Mouse (Mus musculus) heart, adult 2 months (tissue): Measurements from ENCODE around the gene Hexim1. TPM values are rescaled to one million over a fixed set of nuclear protein-coding genes. Genes with fewer than 3 reads are reported as not detected.
A peak's percentile ranks its signal among the peaks of the same experiment; 100 is the strongest.

Experiments used
- DNase-seq, 2 experiments: peaks; one replicate each; pipeline ENCODE4 v3.0.0; 2021
- H3K27ac ChIP-seq: fragments of 200-600 bp; 2 replicates; pipeline ENCODE4 v1.8.1; 2022
- H3K27me3 ChIP-seq: fragments of 200-500 bp; 2 replicates; pipeline ENCODE4 v1.6.1; 2012; ENCODE audit warnings: mild to moderate bottlenecking, low read length, inconsistent platforms, mixed read lengths; ENCODE audit not compliant: control insufficient read depth, insufficient read depth
- H3K36me3 ChIP-seq: fragments of 200-500 bp; 2 replicates; pipeline ENCODE4 v1.6.1; 2012; ENCODE audit warnings: low read length, inconsistent platforms; ENCODE audit not compliant: control insufficient read depth, insufficient read depth
- H3K4me1 ChIP-seq: fragments of 200-500 bp; 2 replicates; pipeline ENCODE4 v1.6.1; 2011; ENCODE audit warnings: low read length; ENCODE audit not compliant: control insufficient read depth, insufficient read depth
- H3K4me3 ChIP-seq: fragments of 200-600 bp; 2 replicates; pipeline ENCODE4 v1.8.1; 2022
- H3K79me2 ChIP-seq: fragments of 200-500 bp; replicated peaks from 2 replicates; pipeline ENCODE4 v1.6.1; 2012; ENCODE audit warnings: mild to moderate bottlenecking, inconsistent platforms, low read length, moderate library complexity, mixed read lengths; ENCODE audit not compliant: control insufficient read depth, insufficient read depth
- H3K9ac ChIP-seq: fragments of 200-500 bp; 2 replicates; pipeline ENCODE4 v1.6.1; 2012; ENCODE audit warnings: low read depth, mild to moderate bottlenecking, control low read depth, inconsistent platforms, low read length, mixed read lengths
- CTCF ChIP-seq: fragments of 200-600 bp; IDR thresholded peaks from 2 replicates; pipeline ENCODE4 v1.8.1; 2022; ENCODE audit warnings: antibody characterized with exemption, mild to moderate bottlenecking, moderate library complexity
- EP300 ChIP-seq: fragments of 200-500 bp; IDR thresholded peaks from 2 replicates; pipeline ENCODE4 v1.6.1; 2011; ENCODE audit warnings: low read depth, low read length, control low read depth; ENCODE audit not compliant: insufficient read depth
- POLR2A ChIP-seq: fragments of 200-500 bp; IDR thresholded peaks from 2 replicates; pipeline ENCODE4 v1.6.1; 2011; ENCODE audit warnings: mild to moderate bottlenecking, low read depth, low read length, control low read depth; ENCODE audit not compliant: insufficient read depth
- WGBS: fragments of 180-500 bp; shearing (Covaris S2); methylation state at CpG from one replicate; pipeline ENCODE4 v1.1.7; 2018; 5-methylcytosine and 5-hydroxymethylcytosine counted together
- intact Hi-C: fragments of 180-260 bp; cut with DNase I; formaldehyde crosslinking; loops from one replicate; pipeline ENCODE4 v1.15.1; 2025
- polyA plus RNA-seq: library from polyadenylated mRNA; depleted of rRNA; stranded (reverse); fragments of >200 nt; gene quantifications from 2 replicates; pipeline ENCODE4 v1.2.3, GENCODE M21; 2012
- total RNA-seq, 2 experiments: library from RNA; stranded (reverse); gene quantifications; 2 replicates each; pipeline ENCODE4 v1.2.3; 2021

Hexim1 gene
- total and polyA plus RNA-seq, 3 experiments: 7.8 to 19.3 (median 18.2) TPM

DNA sequence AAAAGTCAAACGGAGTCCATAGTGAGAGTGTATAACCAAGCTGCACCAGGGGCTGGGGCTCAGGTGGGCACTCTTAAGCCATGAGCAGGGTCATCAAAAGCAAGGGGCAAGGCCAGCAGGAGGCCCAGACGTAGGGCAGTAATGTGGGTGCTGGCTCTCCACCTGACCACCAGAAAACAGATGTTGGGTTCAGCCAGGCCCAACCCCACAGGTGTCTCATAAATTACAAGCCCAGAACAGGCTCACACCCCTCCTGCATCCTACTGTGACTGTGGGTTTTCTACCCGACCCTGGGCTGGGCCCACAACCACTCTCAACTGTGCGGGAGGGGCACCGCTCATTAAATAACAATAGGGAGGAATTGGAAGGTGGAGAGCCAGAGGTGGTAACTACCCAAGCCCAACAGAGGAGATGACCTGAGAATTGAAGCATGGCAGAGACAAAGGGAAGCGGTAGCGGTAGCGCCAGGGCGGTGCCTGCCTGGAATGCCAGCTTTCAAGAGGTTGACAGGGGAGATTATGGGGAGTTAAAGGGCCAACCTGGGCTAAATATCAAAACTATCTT lies 20.8 kb upstream of the Hexim1 start:
- WGBS: 78% methylated on average over 9 of the region's 9 CpGs
- H3K4me1 ChIP-seq: peaks cover 25% of the 10 kb centered on the region

DNA sequence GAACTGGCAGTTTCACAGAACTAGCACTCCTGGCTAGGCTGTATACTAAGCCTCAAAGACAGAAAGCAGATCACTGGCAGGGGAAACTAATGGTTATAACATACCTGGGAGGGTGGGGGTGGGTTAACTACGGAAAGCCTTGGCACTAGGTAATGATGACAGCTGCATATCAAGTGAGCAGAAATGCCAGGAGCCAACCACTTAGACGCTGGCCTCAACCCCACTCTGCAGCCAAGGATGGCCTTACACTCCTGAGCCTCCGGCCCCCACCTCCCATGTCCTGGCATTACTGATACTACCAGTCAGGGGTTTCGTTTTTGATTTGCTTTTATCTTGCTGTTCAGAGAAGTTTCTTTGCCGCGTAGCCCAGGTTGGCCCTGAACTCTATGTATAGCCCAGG lies 20.2 kb upstream of the Hexim1 start:
- no peak for DNase-seq
- peak overlapping the region; percentile 67 for H3K27ac ChIP-seq
- H3K4me3 ChIP-seq: no peak overlapping the region
- H3K9ac ChIP-seq: no peak overlapping the region
- intact Hi-C loops: no loop called here
- 62% methylated on average over 6 of the region's 6 CpGs for WGBS
- peaks cover 27% of the 10 kb centered on the region for H3K4me1 ChIP-seq
- no peaks in the 10 kb centered on the region for H3K27me3 ChIP-seq
- TF ChIP-seq CTCF: no peak
- TF ChIP-seq EP300: no peak
- no peak for TF ChIP-seq POLR2A
- no peaks in the 10 kb centered on the region for H3K36me3 ChIP-seq
- H3K79me2 ChIP-seq: no peaks in the 10 kb centered on the region

More for the DNA sequence above, 20.8 kb upstream of the Hexim1 start:
- H3K79me2 ChIP-seq: no peaks in the 10 kb centered on the region
- no peak for TF ChIP-seq EP300
- TF ChIP-seq CTCF: no peak
- no peak for TF ChIP-seq POLR2A
- no peaks in the 10 kb centered on the region for H3K36me3 ChIP-seq
- H3K9ac ChIP-seq: no peak overlapping the region
- H3K27ac ChIP-seq: peak overlapping the region; percentile 75
- intact Hi-C loops: no loop called here
- H3K4me3 ChIP-seq: no peak overlapping the region
- H3K27me3 ChIP-seq: no peaks in the 10 kb centered on the region
- no peak for DNase-seq

DNA sequence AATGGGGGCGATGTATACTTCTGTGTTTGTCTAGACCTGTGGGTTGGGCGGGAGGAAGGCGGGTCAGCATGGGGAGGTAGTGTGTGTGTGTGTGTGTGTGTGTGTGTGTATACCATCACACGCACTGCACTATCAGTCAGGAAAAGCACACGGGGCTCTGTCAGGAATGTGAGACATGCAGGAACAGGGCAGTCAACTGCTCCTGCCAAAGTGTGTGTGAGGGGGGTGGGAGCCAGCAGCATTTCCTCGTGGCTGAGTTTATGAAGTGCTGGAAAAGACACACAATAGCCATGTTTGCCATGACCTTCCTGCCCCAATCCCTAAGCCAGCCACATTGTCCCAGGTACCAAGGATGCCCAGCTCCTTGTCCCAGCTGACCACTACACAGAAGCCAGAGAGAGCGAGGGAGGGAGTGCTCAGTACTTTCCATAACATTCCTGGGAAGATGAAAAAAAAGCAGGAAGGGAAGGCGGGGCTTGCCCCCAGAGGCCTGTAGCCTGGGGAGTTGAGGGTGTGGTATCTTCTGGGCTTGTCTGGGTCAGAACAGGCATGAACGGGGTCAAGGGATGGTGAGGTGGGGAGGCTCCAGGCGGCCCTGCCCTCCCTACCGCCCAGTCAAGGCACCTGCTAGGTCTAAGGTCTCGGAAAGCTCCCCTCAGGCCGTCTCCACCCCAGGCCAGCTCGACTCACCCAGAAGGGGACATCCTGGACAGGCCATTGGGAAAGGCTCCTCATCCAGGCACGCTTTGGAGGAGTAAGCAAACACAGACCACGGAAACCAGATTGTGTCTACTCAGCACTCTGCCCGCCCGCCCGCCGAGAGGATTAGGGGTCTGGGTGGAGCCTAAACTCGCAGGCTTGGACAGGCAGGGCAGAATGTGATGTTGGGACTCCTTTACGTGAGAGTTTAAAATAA lies 18.8 kb upstream of the Hexim1 start:
- Histone ChIP-seq H3K4me1 (peaks cover 28% of the 10 kb centered on the region), H3K9ac (no peak overlapping the region), H3K36me3 (no peaks in the 10 kb centered on the region), H3K27me3 (no peaks in the 10 kb centered on the region), H3K79me2 (no peaks in the 10 kb centered on the region), H3K27ac (peak overlapping the region; percentile 72), H3K4me3 (no peak overlapping the region)
- WGBS: 18% methylated on average over 22 of the region's 22 CpGs
- TF ChIP-seq EP300 (peak; percentile 82; the same call in 1 of the 2 replicates), POLR2A (no peak), CTCF (no peak)
- peak; percentile 56 to 60 for DNase-seq
- intact Hi-C loops: no loop called here

DNA sequence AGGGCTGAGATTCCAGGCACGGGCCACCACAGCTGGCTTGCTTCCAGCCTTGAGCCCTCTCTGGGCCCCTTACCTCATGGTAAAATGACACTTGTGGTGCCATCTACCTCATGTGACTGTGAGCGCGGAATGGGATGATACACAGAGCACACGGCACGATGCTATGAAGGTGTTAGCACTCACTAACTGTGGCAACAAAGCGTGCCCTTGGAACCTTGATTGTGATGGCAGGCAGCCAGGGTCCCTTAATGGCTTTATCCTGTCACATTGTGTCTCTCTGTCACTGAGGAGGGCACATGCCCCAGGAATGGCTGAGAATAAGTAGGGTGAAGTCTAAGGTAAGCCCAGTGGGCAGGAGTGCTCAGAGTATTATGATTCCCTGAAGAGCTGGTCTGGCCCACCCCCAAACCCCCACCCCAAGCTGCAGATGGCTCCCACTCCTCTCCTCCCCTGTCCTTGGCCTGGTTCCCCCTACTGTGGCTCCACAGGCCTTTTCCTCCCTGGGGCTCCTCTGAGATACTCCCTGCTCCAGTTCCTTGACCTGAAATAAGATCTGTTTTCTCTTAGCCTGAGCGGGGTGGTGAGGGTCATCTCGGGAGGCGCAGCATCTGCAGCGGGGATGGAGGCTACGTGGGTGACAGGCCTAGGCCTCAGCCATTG lies 17.4 kb upstream of the Hexim1 start:
- DNase-seq: peak; percentile 51 to 60
- WGBS: 72% methylated on average over 11 of the region's 11 CpGs

DNA sequence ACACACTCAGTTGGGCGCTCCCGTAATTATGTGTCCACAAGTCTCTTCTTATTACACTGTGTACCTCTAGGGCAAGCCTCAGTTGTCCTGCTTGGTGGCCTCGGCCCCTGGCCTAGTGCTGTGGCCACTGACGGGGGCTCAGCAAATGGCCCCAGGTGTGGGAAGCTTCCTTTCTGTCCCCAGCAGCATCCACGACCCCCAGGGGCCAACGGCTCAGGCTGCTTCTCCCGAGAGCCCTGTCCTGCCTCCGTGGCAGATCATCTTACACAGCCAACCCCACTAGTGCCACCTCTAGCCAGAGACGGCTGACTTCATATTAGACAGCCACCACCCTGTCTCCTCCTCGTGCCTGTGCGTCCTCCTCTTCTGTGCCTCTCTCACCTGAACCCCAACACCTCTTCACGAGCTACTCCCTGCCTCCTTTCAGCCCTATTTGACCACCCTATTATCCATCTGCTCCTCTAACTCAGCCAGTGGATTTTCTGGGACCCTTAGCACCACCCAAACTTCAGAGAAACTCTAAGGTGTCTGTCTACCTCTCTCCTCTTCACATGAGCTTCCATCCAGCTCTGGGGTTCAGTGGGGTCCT lies 16.6 kb upstream of the Hexim1 start:
- H3K36me3 ChIP-seq: no peaks in the 10 kb centered on the region
- peak in 1 of 2 experiments; percentile 20 for DNase-seq
- WGBS: 66% methylated on average over 12 of the region's 12 CpGs
- intact Hi-C loops: no loop called here
- no peak overlapping the region for H3K9ac ChIP-seq
- H3K27me3 ChIP-seq: no peaks in the 10 kb centered on the region
- peaks cover 22% of the 10 kb centered on the region for H3K4me1 ChIP-seq
- TF ChIP-seq POLR2A: no peak
- no peak for TF ChIP-seq CTCF
- TF ChIP-seq EP300: no peak
- H3K79me2 ChIP-seq: no peaks in the 10 kb centered on the region
- no peak overlapping the region for H3K4me3 ChIP-seq
- H3K27ac ChIP-seq: peak overlapping the region; percentile 52

More for the DNA sequence above, 17.4 kb upstream of the Hexim1 start:
- H3K36me3 ChIP-seq: no peaks in the 10 kb centered on the region
- no peaks in the 10 kb centered on the region for H3K79me2 ChIP-seq
- peak overlapping the region; percentile 52 for H3K27ac ChIP-seq
- H3K27me3 ChIP-seq: no peaks in the 10 kb centered on the region
- H3K4me1 ChIP-seq: peaks cover 26% of the 10 kb centered on the region
- no peak overlapping the region for H3K4me3 ChIP-seq
- no peak overlapping the region for H3K9ac ChIP-seq
- intact Hi-C loops: no loop called here
- TF ChIP-seq POLR2A (no peak), EP300 (0 out of 2 replicates have a peak, but pooled peaks have one; percentile 53)
